Mouse (Mus musculus) yolk sac, embryonic 10.5 days (tissue): ENCODE data around the gene Cpne9.

Source experiments
- DNase-seq: peaks from one replicate; pipeline ENCODE4 v3.0.0-alpha.2; 2017; ENCODE audit warnings: low spot score

The Cpne9 gene

GRCm38 (mm10) chr6:113343177-113344092 is 61.3 kb downstream of the Cpne9 start, which contains the start of gene Camk1:
Gene Camk1 (minus strand): TSS chr6:113343984.
- DNase-seq, result peak; percentile 73

GRCm38 (mm10) chr6:113344321-113344720 is 62.2 kb downstream of the Cpne9 start:
- DNase-seq, result no peak

- DNase-seq, result no peak
Measured at GRCm38 (mm10) chr6:113346897-113347296, 64.8 kb downstream of the Cpne9 start.

DNA sequence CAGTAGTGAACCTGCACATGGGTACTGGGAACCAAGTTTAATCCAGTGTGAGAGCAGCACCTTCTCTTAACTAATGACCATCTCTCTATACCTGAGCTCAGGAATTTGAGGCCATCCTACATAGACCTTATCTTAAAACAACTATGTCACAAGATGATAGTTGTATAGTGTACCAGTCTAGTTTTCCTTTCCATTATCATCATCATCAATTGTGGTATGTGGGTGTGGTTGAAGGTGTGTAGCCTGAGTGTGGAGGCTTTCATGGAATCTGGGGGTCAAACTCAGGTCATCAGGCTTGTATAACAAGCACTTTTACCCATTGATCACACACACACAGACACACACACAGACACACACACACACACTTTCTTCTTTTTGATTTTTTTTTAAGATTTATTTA is 68.4 kb downstream of the Cpne9 start:
- no peak for DNase-seq

DNA sequence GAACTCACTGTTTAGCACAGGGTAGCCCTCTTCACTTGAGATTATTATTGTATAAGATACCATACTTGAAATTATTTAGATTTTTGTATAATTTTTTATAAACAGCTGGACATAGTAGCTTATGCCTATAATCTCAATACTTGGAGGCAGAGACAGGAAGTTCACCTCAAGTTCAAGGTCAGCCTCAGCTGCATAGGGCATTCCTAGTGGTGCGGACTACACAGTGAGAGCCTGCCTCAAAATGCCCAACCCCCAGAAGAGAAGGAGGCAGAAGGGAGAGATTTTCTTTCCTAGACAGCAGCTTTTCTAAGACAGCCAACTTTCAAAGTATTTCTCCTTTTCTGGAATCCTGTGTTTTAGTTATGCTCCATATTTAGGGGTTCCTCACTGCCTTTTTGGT is 69.1 kb downstream of the Cpne9 start:
- DNase-seq, result no peak

DNA sequence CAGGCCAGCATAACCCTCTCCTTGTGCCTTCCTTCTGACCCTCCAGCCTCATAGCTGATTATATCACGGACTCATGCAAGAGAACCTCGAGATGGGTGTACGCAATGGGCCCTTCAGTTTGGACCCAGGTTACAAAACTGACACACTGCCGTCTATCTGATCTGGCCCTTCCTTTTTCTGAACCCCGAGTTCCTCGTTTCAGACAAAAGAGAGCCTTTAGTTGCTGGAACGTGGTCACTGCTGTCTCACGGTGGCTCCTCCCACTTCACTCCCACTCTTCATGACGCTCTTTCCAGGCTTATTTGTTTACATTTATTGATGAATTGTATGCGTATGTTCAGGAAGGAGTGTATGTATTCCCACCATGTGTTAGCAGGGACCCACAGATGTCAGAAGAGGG is 69.5 kb downstream of the Cpne9 start:
- DNase-seq, result no peak

- no peak for DNase-seq
Measured at GRCm38 (mm10) chr6:113352820-113353219, 70.7 kb downstream of the Cpne9 start.

- no peak for DNase-seq
Measured at GRCm38 (mm10) chr6:113353696-113354095, 71.6 kb downstream of the Cpne9 start.
